Mouse (Mus musculus) hindbrain, embryonic 12.5 days (tissue): ENCODE measurements around the gene Epha5. TPM values are rescaled to one million over a fixed set of nuclear protein-coding genes. Genes with fewer than 3 reads are reported as not detected.

ENCODE experiments used
- ATAC-seq: fragments of 200-750 bp; cut with Nextera tagmentation; 2 replicates; pipeline ENCODE4 v1.8.0; 2017; ENCODE audit warnings: moderate TSS enrichment; ENCODE audit not compliant: low FRiP score
- H3K27ac ChIP-seq: fragments of 300-500 bp; sonication (generic); 2 replicates; pipeline ENCODE4 v1.5.1; 2016; ENCODE audit warnings: mild to moderate bottlenecking
- H3K27me3 ChIP-seq: fragments of 300-500 bp; sonication (generic); 2 replicates; pipeline ENCODE4 v1.6.1; 2016; ENCODE audit warnings: mild to moderate bottlenecking
- H3K36me3 ChIP-seq: fragments of 300-500 bp; sonication (generic); 2 replicates; pipeline ENCODE4 v1.6.1; 2016; ENCODE audit warnings: mild to moderate bottlenecking
- H3K4me1 ChIP-seq: fragments of 300-500 bp; sonication (generic); 2 replicates; pipeline ENCODE4 v1.6.1; 2016
- H3K4me2 ChIP-seq: fragments of 300-500 bp; sonication (generic); replicated peaks from 2 replicates; pipeline ENCODE4 v1.6.1; 2016; ENCODE audit warnings: mild to moderate bottlenecking
- H3K4me3 ChIP-seq: fragments of 300-500 bp; sonication (generic); 2 replicates; pipeline ENCODE4 v1.5.1; 2016; ENCODE audit warnings: mild to moderate bottlenecking
- H3K9ac ChIP-seq: fragments of 300-500 bp; sonication (generic); 2 replicates; pipeline ENCODE4 v1.6.1; 2016; ENCODE audit warnings: mild to moderate bottlenecking, moderate library complexity
- H3K9me3 ChIP-seq: fragments of 300-500 bp; sonication (generic); replicated peaks from 2 replicates; pipeline ENCODE4 v1.6.1; 2016; ENCODE audit warnings: mild to moderate bottlenecking
- WGBS: fragments of 180-500 bp; shearing (Covaris S2); methylation state at CpG from one replicate; pipeline ENCODE4 v1.1.7; 2016; 5-methylcytosine and 5-hydroxymethylcytosine counted together
- polyA plus RNA-seq: library from polyadenylated mRNA; unstranded; fragments of >200 nt; fragmentation: Nextera tagmentation; extraction: Ambion mirVana; gene quantifications from 2 replicates; pipeline ENCODE4 v1.2.1, GENCODE M21; 2016

Epha5 gene
- polyA plus RNA-seq, 1 experiment from 2014 or later, result 55.8 TPM

DNA sequence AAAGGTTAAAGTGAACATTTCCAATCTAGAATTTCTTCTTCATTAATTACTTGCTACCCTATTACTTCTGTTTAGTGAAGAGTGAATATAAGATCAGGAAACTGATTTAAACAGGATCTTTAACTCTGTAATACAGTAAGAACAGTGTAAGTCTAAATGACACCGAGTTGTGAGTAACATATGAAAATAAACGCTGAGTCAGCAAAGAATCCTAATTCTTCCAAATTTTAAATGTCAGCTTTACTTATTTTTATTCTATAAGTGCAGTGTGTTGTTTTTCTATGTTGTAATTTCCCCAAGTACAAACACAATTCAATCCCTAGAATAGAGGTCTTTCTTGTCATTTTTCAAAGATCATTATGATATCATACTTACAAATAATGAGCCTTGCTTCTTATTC is 363.3 kb downstream of the Epha5 start:
- H3K27ac ChIP-seq, result no peak overlapping the region
- no peak overlapping the region for H3K4me2 ChIP-seq
- no peaks in the 10 kb centered on the region for H3K9me3 ChIP-seq
- H3K9ac ChIP-seq, result no peak overlapping the region
- H3K27me3 ChIP-seq, result no peaks in the 10 kb centered on the region
- no peaks in the 10 kb centered on the region for H3K4me1 ChIP-seq
- no peak for ATAC-seq
- H3K36me3 ChIP-seq, result no peaks in the 10 kb centered on the region
- no peak overlapping the region for H3K4me3 ChIP-seq
- 93% methylated on average over 2 of the region's 2 CpGs for WGBS

DNA sequence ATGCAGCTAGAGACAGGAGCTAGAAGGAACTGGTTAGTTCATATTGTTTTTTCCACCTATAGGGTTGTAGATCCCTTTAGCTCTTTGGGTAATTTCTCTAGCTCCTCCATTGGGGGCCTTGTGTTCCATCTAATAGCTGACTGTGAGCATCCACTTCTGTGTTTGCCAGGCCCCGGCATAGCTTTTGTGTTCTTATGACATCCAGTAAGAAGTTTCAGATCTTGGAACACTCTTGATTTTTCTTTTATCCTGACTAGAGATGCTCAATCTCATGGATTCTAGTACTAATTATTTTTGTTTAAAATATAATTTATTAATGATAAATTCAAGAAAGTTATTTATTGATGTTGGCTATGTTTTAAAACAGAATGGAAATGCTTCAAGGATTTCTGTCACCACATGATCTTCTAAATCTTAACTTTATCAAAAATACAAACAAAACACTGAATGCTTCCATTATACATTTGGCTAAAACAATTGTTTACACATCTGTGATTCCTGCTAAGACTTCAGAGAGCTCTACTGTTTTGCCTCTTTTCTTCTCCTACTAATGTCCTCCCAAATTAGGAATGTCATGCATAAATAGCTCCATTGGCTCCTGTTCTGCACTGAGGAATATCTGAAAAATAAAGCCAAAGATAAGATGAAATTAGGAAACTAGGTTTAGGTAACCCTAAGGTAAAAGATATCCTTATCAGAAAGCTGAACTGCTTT is 379.8 kb downstream of the Epha5 start:
- Histone ChIP-seq H3K9ac (no peak overlapping the region), H3K4me2 (no peak overlapping the region), H3K36me3 (no peaks in the 10 kb centered on the region)

More for the DNA sequence above, 379.8 kb downstream of the Epha5 start:
- WGBS, result 95% methylated on average over 1 of the region's 1 CpGs
- Histone ChIP-seq H3K9me3 (no peaks in the 10 kb centered on the region), H3K27ac (no peak overlapping the region), H3K27me3 (no peaks in the 10 kb centered on the region), H3K4me3 (no peak overlapping the region), H3K4me1 (no peaks in the 10 kb centered on the region)
- ATAC-seq, result no peak
